Mouse (Mus musculus): ENCODE measurements around the gene Tcf21. TPM values are rescaled to one million over a fixed set of nuclear protein-coding genes. Genes with fewer than 3 reads are reported as not detected.

The Tcf21 gene
- total RNA-seq, 2 experiments from 2014 or later = not detected

GRCm38 (mm10) chr10:22817561-22817960, 2.4 kb downstream of the Tcf21 start:
- ATAC-seq (replicated peaks; ENCODE audit: poor library complexity, severe bottlenecking) = no peak

GRCm38 (mm10) chr10:22816237-22816762, 3.7 kb downstream of the Tcf21 start:
- ATAC-seq (replicated peaks; ENCODE audit: poor library complexity, severe bottlenecking) = no peak

- no peak for ATAC-seq (replicated peaks; ENCODE audit: poor library complexity, severe bottlenecking)
These were observed 4.3 kb downstream of the Tcf21 start for GRCm38 (mm10) chr10:22815461-22816236.

GRCm38 (mm10) chr10:22814771-22815170, 5.2 kb downstream of the Tcf21 start:
- ATAC-seq (replicated peaks; ENCODE audit: poor library complexity, severe bottlenecking) = no peak

- no peak for ATAC-seq (replicated peaks; ENCODE audit: poor library complexity, severe bottlenecking)
These were observed 5.7 kb downstream of the Tcf21 start for GRCm38 (mm10) chr10:22814294-22814693.

GRCm38 (mm10) chr10:22813317-22813960, 6.5 kb downstream of the Tcf21 start:
- ATAC-seq (replicated peaks; ENCODE audit: poor library complexity, severe bottlenecking) = peak; percentile 35; the same call in 1 of the 2 replicates

GRCm38 (mm10) chr10:22811921-22812320, 8.1 kb downstream of the Tcf21 start:
- ATAC-seq (replicated peaks; ENCODE audit: poor library complexity, severe bottlenecking) = no peak

GRCm38 (mm10) chr10:22782684-22783083, 37.3 kb downstream of the Tcf21 start:
- ATAC-seq (replicated peaks; ENCODE audit: poor library complexity, severe bottlenecking) = no peak

- ATAC-seq (replicated peaks; ENCODE audit: poor library complexity, severe bottlenecking) = peak; percentile 42; the same call in 1 of the 2 replicates
These were observed 38.5 kb downstream of the Tcf21 start for GRCm38 (mm10) chr10:22781466-22781865.

GRCm38 (mm10) chr10:22777939-22778338, 42.0 kb downstream of the Tcf21 start:
- no peak for ATAC-seq (replicated peaks; ENCODE audit: poor library complexity, severe bottlenecking)

- ATAC-seq (replicated peaks; ENCODE audit: poor library complexity, severe bottlenecking) = no peak
These were observed 43.8 kb downstream of the Tcf21 start for GRCm38 (mm10) chr10:22776007-22776698.

- ATAC-seq (replicated peaks; ENCODE audit: poor library complexity, severe bottlenecking) = no peak
These were observed 44.5 kb downstream of the Tcf21 start for GRCm38 (mm10) chr10:22775456-22775855.

- ATAC-seq (replicated peaks; ENCODE audit: poor library complexity, severe bottlenecking) = no peak
These were observed 45.3 kb downstream of the Tcf21 start for GRCm38 (mm10) chr10:22774626-22775025.

Other genes with a start within 250 kb of the Tcf21 start
- not detected in 2 replicates for gene Slc2a12, start 175.2 kb downstream of the Tcf21 start, total RNA-seq (2014; fragmentation: Nextera tagmentation)
- 0.04 TPM in 1 of 2 replicates, not detected in the other for gene Slc2a12, start 175.2 kb downstream of the Tcf21 start, total RNA-seq (2017)
- gene Tbpl1, start 88.2 kb downstream of the Tcf21 start, total RNA-seq (2014; fragmentation: Nextera tagmentation) = 21.9 and 22.5 TPM in 2 replicates
- 20.2 and 21.9 TPM in 2 replicates for gene Tbpl1, start 88.2 kb downstream of the Tcf21 start, total RNA-seq (2017)

Data from granulocyte monocyte progenitor cell, adult 5-6 weeks (primary cell).